Mouse (Mus musculus): ENCODE measurements around the gene Nrxn1. TPM values are rescaled to one million over a fixed set of nuclear protein-coding genes. Genes with fewer than 3 reads are reported as not detected.
"Not testable (repeated sequence)": the region's sequence is repeated elsewhere in the genome, so short reads cannot be mapped to it uniquely, and the experiment has no call there.

The Nrxn1 gene
- total and polyA plus RNA-seq, 3 experiments, result not detected

DNA sequence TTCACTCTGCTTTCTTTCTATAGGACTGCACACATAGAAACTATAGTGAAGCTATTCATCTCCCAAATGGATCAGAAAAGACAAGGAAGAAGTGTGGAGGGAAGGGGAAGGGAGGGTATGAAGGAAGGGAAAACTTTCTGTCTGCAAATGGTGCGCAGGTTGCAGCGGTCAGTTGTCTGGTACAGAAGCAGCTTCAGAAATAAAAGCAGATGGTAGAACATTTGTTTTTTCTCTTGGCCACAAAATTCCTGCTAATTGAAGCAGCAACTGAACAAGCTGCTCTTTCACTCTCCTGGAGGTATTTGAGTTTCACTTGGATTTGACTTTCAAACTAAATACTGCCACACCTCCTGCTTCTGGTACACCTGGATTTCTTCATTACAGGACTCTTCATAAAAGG is 561.4 kb downstream of the Nrxn1 start:
- no peak overlapping the region for H3K27ac ChIP-seq (ENCODE audit: control insufficient read depth, low read depth, low read length)
- no peaks in the 10 kb centered on the region for H3K9me3 ChIP-seq (replicated peaks; ENCODE audit: insufficient read depth, low read length)

DNA sequence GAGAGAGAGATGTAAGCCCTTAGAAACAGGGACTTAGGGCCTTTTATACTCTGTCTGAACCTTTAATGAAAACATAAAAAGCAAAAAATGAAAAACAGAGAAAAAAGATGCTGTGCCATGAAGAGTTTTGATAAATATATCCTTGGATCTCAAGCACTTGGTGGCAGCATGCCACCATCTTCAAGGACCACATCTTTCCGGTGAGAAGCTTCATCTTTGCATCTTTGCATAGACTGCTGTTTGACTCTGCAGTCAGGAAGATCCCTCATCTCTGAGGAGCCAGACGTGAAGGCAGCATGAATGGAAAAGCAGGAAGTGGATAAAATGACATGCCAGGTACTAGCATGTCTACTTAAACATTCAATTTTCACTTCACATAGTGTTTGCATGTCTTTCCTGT is 586.8 kb downstream of the Nrxn1 start:
- H3K9ac ChIP-seq (ENCODE audit: control insufficient read depth, low read depth, low read length, poor library complexity, severe bottlenecking), result no peak overlapping the region
- H3K36me3 ChIP-seq (ENCODE audit: control insufficient read depth in 1 of 2, insufficient read depth in 2 of 2, low read length in 2 of 2), result no peaks in the 10 kb centered on the region
- TF ChIP-seq RCOR1 (IDR thresholded peaks at IDR 0.05; ENCODE audit: low read depth, low read length) (no peak), TCF12 (IDR thresholded peaks at IDR 0.05; ENCODE audit: low read depth, low read length) (no peak), USF1 (IDR thresholded peaks at IDR 0.05; ENCODE audit: low read depth, low read length) (no peak), MAZ (IDR thresholded peaks at IDR 0.05; ENCODE audit: low read depth, low read length) (no peak), ZC3H11A (IDR thresholded peaks at IDR 0.05; ENCODE audit: low read depth, low read length) (no peak), ELF1 (IDR thresholded peaks at IDR 0.05; ENCODE audit: low read depth, low read length) (no peak), CHD2 (IDR thresholded peaks at IDR 0.05; ENCODE audit: low read length) (no peak), POLR2AphosphoS5 (IDR thresholded peaks at IDR 0.05; ENCODE audit: borderline replicate concordance, low read depth, low read length) (no peak), ZKSCAN1 (IDR thresholded peaks at IDR 0.05; ENCODE audit: low read depth, low read length) (no peak), NELFE (IDR thresholded peaks at IDR 0.05; ENCODE audit: low read depth, low read length) (no peak), CHD1 (IDR thresholded peaks at IDR 0.05; ENCODE audit: low read depth, low read length) (no peak), CTCF (IDR thresholded peaks at IDR 0.05 in 2 of 3, conservative IDR thresholded peaks at IDR 0.05 in 1 of 3; ENCODE audit: control insufficient read depth in 1 of 3, insufficient read depth in 1 of 3, low read depth in 2 of 3, low read length in 3 of 3, poor library complexity in 1 of 3, severe bottlenecking in 1 of 3) (no peak)
- H3K79me2 ChIP-seq (ENCODE audit: control insufficient read depth, insufficient read depth, low read length, poor library complexity), result no peaks in the 10 kb centered on the region
- H3K9me3 ChIP-seq (replicated peaks; ENCODE audit: insufficient read depth, low read length), result no peaks in the 10 kb centered on the region
- no peak for DNase-seq (ENCODE audit: low read depth, low spot score)
- no peak overlapping the region for H3K4me3 ChIP-seq (ENCODE audit: control insufficient read depth in 1 of 2, insufficient read depth in 1 of 2, low read depth in 2 of 2, low read length in 2 of 2)
- no peaks in the 10 kb centered on the region for H3K27me3 ChIP-seq (ENCODE audit: control insufficient read depth in 1 of 2, insufficient read depth in 2 of 2, low read length in 2 of 2)
- no peaks in the 10 kb centered on the region for H3K4me1 ChIP-seq (ENCODE audit: control insufficient read depth in 1 of 2, insufficient read depth in 2 of 2, low read length in 2 of 2)
- no peak overlapping the region for H3K27ac ChIP-seq (ENCODE audit: control insufficient read depth, low read depth, low read length)

More for the DNA sequence above, 561.4 kb downstream of the Nrxn1 start:
- Histone ChIP-seq H3K9ac (ENCODE audit: control insufficient read depth, low read depth, low read length, poor library complexity, severe bottlenecking) (no peak overlapping the region), H3K4me3 (ENCODE audit: control insufficient read depth in 1 of 2, insufficient read depth in 1 of 2, low read depth in 2 of 2, low read length in 2 of 2) (no peak overlapping the region), H3K4me1 (ENCODE audit: control insufficient read depth in 1 of 2, insufficient read depth in 2 of 2, low read length in 2 of 2) (no peaks in the 10 kb centered on the region), H3K36me3 (ENCODE audit: control insufficient read depth in 1 of 2, insufficient read depth in 2 of 2, low read length in 2 of 2) (no peaks in the 10 kb centered on the region), H3K27me3 (ENCODE audit: control insufficient read depth in 1 of 2, insufficient read depth in 2 of 2, low read length in 2 of 2) (no peaks in the 10 kb centered on the region), H3K79me2 (ENCODE audit: control insufficient read depth, insufficient read depth, low read length, poor library complexity) (no peaks in the 10 kb centered on the region)
- no peak for DNase-seq (ENCODE audit: low read depth, low spot score)
- TF ChIP-seq TCF12 (IDR thresholded peaks at IDR 0.05; ENCODE audit: low read depth, low read length), result no peak

DNA sequence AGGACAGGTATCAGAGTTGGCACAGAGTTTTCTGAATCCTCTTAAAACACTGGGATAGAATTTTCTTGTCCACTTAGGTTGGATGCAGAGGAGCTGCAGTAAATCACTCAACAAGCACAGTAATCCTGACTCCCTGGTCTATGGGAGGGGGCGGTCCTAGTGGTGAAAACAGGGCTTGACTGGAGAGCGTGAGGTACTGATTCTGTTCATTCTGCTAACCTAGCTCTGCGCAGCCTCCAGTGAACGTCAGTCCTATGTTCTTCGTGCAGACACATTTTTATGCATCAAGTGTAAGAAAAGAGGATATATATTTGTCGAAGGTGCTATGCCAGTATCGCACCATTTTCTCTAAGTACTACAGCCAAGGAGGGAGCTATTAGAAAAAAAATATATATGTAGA is 588.9 kb downstream of the Nrxn1 start:
- not testable (repeated sequence) for H3K4me1 ChIP-seq (ENCODE audit: control insufficient read depth in 1 of 2, insufficient read depth in 2 of 2, low read length in 2 of 2); H3K4me3 ChIP-seq (ENCODE audit: control insufficient read depth in 1 of 2, insufficient read depth in 1 of 2, low read depth in 2 of 2, low read length in 2 of 2); H3K9me3 ChIP-seq (replicated peaks; ENCODE audit: insufficient read depth, low read length); H3K27ac ChIP-seq (ENCODE audit: control insufficient read depth, low read depth, low read length); H3K9ac ChIP-seq (ENCODE audit: control insufficient read depth, low read depth, low read length, poor library complexity, severe bottlenecking); H3K79me2 ChIP-seq (ENCODE audit: control insufficient read depth, insufficient read depth, low read length, poor library complexity); H3K27me3 ChIP-seq (ENCODE audit: control insufficient read depth in 1 of 2, insufficient read depth in 2 of 2, low read length in 2 of 2); H3K36me3 ChIP-seq (ENCODE audit: control insufficient read depth in 1 of 2, insufficient read depth in 2 of 2, low read length in 2 of 2); DNase-seq (ENCODE audit: low read depth, low spot score)

Data from MEL (cell line).